Mouse (Mus musculus) lung, postnatal 0 days (tissue): Measurements from ENCODE around the gene Tcf23.

Source experiments
- CTCF ChIP-seq: IDR thresholded peaks from 2 replicates; pipeline ENCODE4 v1.5.1; 2016; ENCODE audit warnings: antibody characterized with exemption, mild to moderate bottlenecking
- EP300 ChIP-seq: IDR thresholded peaks from 2 replicates; pipeline ENCODE4 v1.6.1; 2016; ENCODE audit warnings: antibody characterized with exemption, mild to moderate bottlenecking, control low read depth

DNA sequence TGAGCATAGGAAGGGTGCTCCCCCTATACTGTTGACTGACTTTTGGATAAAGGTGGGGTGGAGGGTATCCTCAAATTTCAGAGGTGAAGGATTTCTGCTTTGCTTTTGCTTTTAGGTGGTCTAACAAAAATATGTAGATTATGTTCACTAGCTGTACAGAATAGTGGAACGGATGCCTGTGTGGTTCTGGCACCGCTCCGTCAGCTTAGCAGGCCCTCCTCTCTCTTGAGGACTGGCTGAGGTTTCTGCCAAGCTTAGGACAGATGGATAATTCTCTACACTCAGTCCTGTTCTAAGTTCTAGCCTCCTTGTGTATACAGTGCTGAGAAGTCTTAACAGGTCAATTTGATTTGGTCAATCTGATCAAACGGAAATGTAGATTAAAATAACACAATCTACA, 18.0 kb upstream of the Tcf23 start:
- TF ChIP-seq CTCF (no peak), EP300 (no peak)
